Mouse (Mus musculus): ENCODE results near the gene Tbx21. TPM values are rescaled to one million over a fixed set of nuclear protein-coding genes. Genes with fewer than 3 reads are reported as not detected.

The Tbx21 gene
- polyA plus RNA-seq, 1 experiment from 2014 or later = 0.26 TPM

GRCm38 (mm10) chr11:97149995-97150410, 34.9 kb upstream of the Tbx21 start:
- ATAC-seq (ENCODE audit: low read depth) (peak; percentile 3), DNase-seq (ENCODE audit: low spot score) (peak; percentile 79)
- Histone ChIP-seq H3K4me3 (ENCODE audit: low read depth, low read length) (peak overlapping the region; percentile 76), H3K9ac (ENCODE audit: low read depth, low read length) (peak overlapping the region; percentile 81), H3K4me1 (ENCODE audit: control insufficient read depth, insufficient read depth, low read length) (peaks cover 11% of the 10 kb centered on the region), H3K9me3 (ENCODE audit: control insufficient read depth, low read length) (no peaks in the 10 kb centered on the region), H3K27me3 (replicated peaks; ENCODE audit: control insufficient read depth, insufficient read depth, low read length) (no peaks in the 10 kb centered on the region), H3K4me2 (ENCODE audit: low read depth, low read length) (peak overlapping the region; percentile 83), H3K27ac (replicated peaks; ENCODE audit: low read depth, low read length) (peak overlapping the region; percentile 93), H3K36me3 (ENCODE audit: control insufficient read depth, insufficient read depth, low read length) (peaks cover 30% of the 10 kb centered on the region)
- WGBS = 6% methylated on average over 14 of the region's 14 CpGs

GRCm38 (mm10) chr11:97149026-97149425, 33.9 kb upstream of the Tbx21 start:
- Histone ChIP-seq H3K9me3 (ENCODE audit: control insufficient read depth, low read length) (no peaks in the 10 kb centered on the region), H3K27me3 (replicated peaks; ENCODE audit: control insufficient read depth, insufficient read depth, low read length) (no peaks in the 10 kb centered on the region), H3K9ac (ENCODE audit: low read depth, low read length) (peak overlapping the region; percentile 81; the same call in 1 of the 2 replicates), H3K4me1 (ENCODE audit: control insufficient read depth, insufficient read depth, low read length) (peaks cover 8% of the 10 kb centered on the region), H3K27ac (replicated peaks; ENCODE audit: low read depth, low read length) (0 out of 2 replicates have a peak overlapping the region, but pooled peaks have one; percentile 93), H3K4me2 (ENCODE audit: low read depth, low read length) (peak overlapping the region; percentile 83), H3K36me3 (ENCODE audit: control insufficient read depth, insufficient read depth, low read length) (peaks cover 37% of the 10 kb centered on the region), H3K4me3 (ENCODE audit: low read depth, low read length) (peak overlapping the region; percentile 76)
- no peak for ATAC-seq (ENCODE audit: low read depth)
- 39% methylated on average over 9 of the region's 9 CpGs for WGBS
- DNase-seq (ENCODE audit: low spot score) = no peak

- 36% methylated on average over 12 of the region's 12 CpGs for WGBS
- ATAC-seq (ENCODE audit: low read depth) = no peak
- Histone ChIP-seq H3K4me1 (ENCODE audit: control insufficient read depth, insufficient read depth, low read length) (peaks cover 8% of the 10 kb centered on the region), H3K4me2 (ENCODE audit: low read depth, low read length) (peak overlapping the region; percentile 83), H3K36me3 (ENCODE audit: control insufficient read depth, insufficient read depth, low read length) (peaks cover 41% of the 10 kb centered on the region), H3K4me3 (ENCODE audit: low read depth, low read length) (no peak overlapping the region), H3K9ac (ENCODE audit: low read depth, low read length) (no peak overlapping the region), H3K9me3 (ENCODE audit: control insufficient read depth, low read length) (no peaks in the 10 kb centered on the region), H3K27ac (replicated peaks; ENCODE audit: low read depth, low read length) (no peak overlapping the region), H3K27me3 (replicated peaks; ENCODE audit: control insufficient read depth, insufficient read depth, low read length) (no peaks in the 10 kb centered on the region)
- DNase-seq (ENCODE audit: low spot score) = no peak
These were observed 33.5 kb upstream of the Tbx21 start for GRCm38 (mm10) chr11:97148591-97148990.

GRCm38 (mm10) chr11:97147333-97147732, 32.2 kb upstream of the Tbx21 start:
- ATAC-seq (ENCODE audit: low read depth) (no peak), DNase-seq (ENCODE audit: low spot score) (no peak)
- no peaks in the 10 kb centered on the region for H3K9me3 ChIP-seq (ENCODE audit: control insufficient read depth, low read length)
- no peak overlapping the region for H3K9ac ChIP-seq (ENCODE audit: low read depth, low read length)
- no peak overlapping the region for H3K27ac ChIP-seq (replicated peaks; ENCODE audit: low read depth, low read length)
- H3K27me3 ChIP-seq (replicated peaks; ENCODE audit: control insufficient read depth, insufficient read depth, low read length) = no peaks in the 10 kb centered on the region
- H3K36me3 ChIP-seq (ENCODE audit: control insufficient read depth, insufficient read depth, low read length) = peaks cover 49% of the 10 kb centered on the region
- peaks cover 5% of the 10 kb centered on the region for H3K4me1 ChIP-seq (ENCODE audit: control insufficient read depth, insufficient read depth, low read length)
- 75% methylated on average over 8 of the region's 8 CpGs for WGBS
- H3K4me2 ChIP-seq (ENCODE audit: low read depth, low read length) = no peak overlapping the region
- no peak overlapping the region for H3K4me3 ChIP-seq (ENCODE audit: low read depth, low read length)

- no peaks in the 10 kb centered on the region for H3K4me1 ChIP-seq (ENCODE audit: control insufficient read depth, insufficient read depth, low read length)
- no peak overlapping the region for H3K27ac ChIP-seq (replicated peaks; ENCODE audit: low read depth, low read length)
- H3K36me3 ChIP-seq (ENCODE audit: control insufficient read depth, insufficient read depth, low read length) = peaks cover 55% of the 10 kb centered on the region
- DNase-seq (ENCODE audit: low spot score) (peak; percentile 56), ATAC-seq (ENCODE audit: low read depth) (no peak)
- H3K4me2 ChIP-seq (ENCODE audit: low read depth, low read length) = no peak overlapping the region
- no peaks in the 10 kb centered on the region for H3K9me3 ChIP-seq (ENCODE audit: control insufficient read depth, low read length)
- peaks cover 2% of the 10 kb centered on the region; the same call in 1 of the 2 replicates for H3K27me3 ChIP-seq (replicated peaks; ENCODE audit: control insufficient read depth, insufficient read depth, low read length)
- 11% methylated on average over 8 of the region's 8 CpGs for WGBS
- H3K4me3 ChIP-seq (ENCODE audit: low read depth, low read length) = no peak overlapping the region
- H3K9ac ChIP-seq (ENCODE audit: low read depth, low read length) = no peak overlapping the region
These were observed 31.6 kb upstream of the Tbx21 start for GRCm38 (mm10) chr11:97146724-97147123.

GRCm38 (mm10) chr11:97145951-97146350, 30.8 kb upstream of the Tbx21 start:
- peaks cover 7% of the 10 kb centered on the region; the same call in 1 of the 2 replicates for H3K27me3 ChIP-seq (replicated peaks; ENCODE audit: control insufficient read depth, insufficient read depth, low read length)
- no peak overlapping the region for H3K4me2 ChIP-seq (ENCODE audit: low read depth, low read length)
- H3K27ac ChIP-seq (replicated peaks; ENCODE audit: low read depth, low read length) = no peak overlapping the region
- 73% methylated on average over 9 of the region's 9 CpGs for WGBS
- no peaks in the 10 kb centered on the region for H3K9me3 ChIP-seq (ENCODE audit: control insufficient read depth, low read length)
- H3K36me3 ChIP-seq (ENCODE audit: control insufficient read depth, insufficient read depth, low read length) = peaks cover 60% of the 10 kb centered on the region
- ATAC-seq (ENCODE audit: low read depth) (no peak), DNase-seq (ENCODE audit: low spot score) (no peak)
- no peak overlapping the region for H3K9ac ChIP-seq (ENCODE audit: low read depth, low read length)
- H3K4me1 ChIP-seq (ENCODE audit: control insufficient read depth, insufficient read depth, low read length) = no peaks in the 10 kb centered on the region
- no peak overlapping the region for H3K4me3 ChIP-seq (ENCODE audit: low read depth, low read length)

- ATAC-seq (ENCODE audit: low read depth) (no peak), DNase-seq (ENCODE audit: low spot score) (no peak)
- no peak overlapping the region for H3K27ac ChIP-seq (replicated peaks; ENCODE audit: low read depth, low read length)
- peaks cover 10% of the 10 kb centered on the region for H3K27me3 ChIP-seq (replicated peaks; ENCODE audit: control insufficient read depth, insufficient read depth, low read length)
- H3K9ac ChIP-seq (ENCODE audit: low read depth, low read length) = no peak overlapping the region
- H3K9me3 ChIP-seq (ENCODE audit: control insufficient read depth, low read length) = no peaks in the 10 kb centered on the region
- no peaks in the 10 kb centered on the region for H3K4me1 ChIP-seq (ENCODE audit: control insufficient read depth, insufficient read depth, low read length)
- no peak overlapping the region for H3K4me3 ChIP-seq (ENCODE audit: low read depth, low read length)
- WGBS = 72% methylated on average over 2 of the region's 2 CpGs
- H3K4me2 ChIP-seq (ENCODE audit: low read depth, low read length) = no peak overlapping the region
- peaks cover 65% of the 10 kb centered on the region for H3K36me3 ChIP-seq (ENCODE audit: control insufficient read depth, insufficient read depth, low read length)
These were observed 30.2 kb upstream of the Tbx21 start for GRCm38 (mm10) chr11:97145320-97145719.

GRCm38 (mm10) chr11:97143196-97143900, 28.2 kb upstream of the Tbx21 start:
- Histone ChIP-seq H3K27ac (replicated peaks; ENCODE audit: low read depth, low read length) (no peak overlapping the region), H3K9ac (ENCODE audit: low read depth, low read length) (no peak overlapping the region), H3K4me2 (ENCODE audit: low read depth, low read length) (no peak overlapping the region), H3K4me3 (ENCODE audit: low read depth, low read length) (no peak overlapping the region), H3K4me1 (ENCODE audit: control insufficient read depth, insufficient read depth, low read length) (0 out of 2 replicates have a peak, but pooled peaks cover 7% of the 10 kb centered on the region), H3K27me3 (replicated peaks; ENCODE audit: control insufficient read depth, insufficient read depth, low read length) (peaks cover 29% of the 10 kb centered on the region), H3K36me3 (ENCODE audit: control insufficient read depth, insufficient read depth, low read length) (peaks cover 80% of the 10 kb centered on the region), H3K9me3 (ENCODE audit: control insufficient read depth, low read length) (no peaks in the 10 kb centered on the region)
- 66% methylated on average over 9 of the region's 9 CpGs for WGBS
- no peak for ATAC-seq (ENCODE audit: low read depth)
- no peak for DNase-seq (ENCODE audit: low spot score)

GRCm38 (mm10) chr11:97142159-97142608, 27.1 kb upstream of the Tbx21 start:
- DNase-seq (ENCODE audit: low spot score) = no peak
- Histone ChIP-seq H3K36me3 (ENCODE audit: control insufficient read depth, insufficient read depth, low read length) (peaks cover 83% of the 10 kb centered on the region), H3K9me3 (ENCODE audit: control insufficient read depth, low read length) (no peaks in the 10 kb centered on the region), H3K4me1 (ENCODE audit: control insufficient read depth, insufficient read depth, low read length) (0 out of 2 replicates have a peak, but pooled peaks cover 7% of the 10 kb centered on the region), H3K9ac (ENCODE audit: low read depth, low read length) (no peak overlapping the region), H3K4me2 (ENCODE audit: low read depth, low read length) (no peak overlapping the region), H3K27me3 (replicated peaks; ENCODE audit: control insufficient read depth, insufficient read depth, low read length) (peaks cover 33% of the 10 kb centered on the region), H3K4me3 (ENCODE audit: low read depth, low read length) (no peak overlapping the region), H3K27ac (replicated peaks; ENCODE audit: low read depth, low read length) (no peak overlapping the region)
- WGBS = 63% methylated on average over 8 of the region's 8 CpGs
- ATAC-seq (ENCODE audit: low read depth) = no peak

Data from embryonic facial prominence, embryonic 14.5 days (tissue).